Mouse (Mus musculus): ENCODE results near the gene Cdyl2.

The Cdyl2 gene

GRCm38 (mm10) chr8:116671543-116671942 is 61.2 kb downstream of the Cdyl2 start:
- peak in 1 of 2 experiments; percentile 28 for DNase-seq

- DNase-seq = no peak
Observed at GRCm38 (mm10) chr8:116670604-116671003, 62.2 kb downstream of the Cdyl2 start.

- DNase-seq = no peak
Observed at GRCm38 (mm10) chr8:116668977-116669376, 63.8 kb downstream of the Cdyl2 start.

- no peak for DNase-seq
Observed at GRCm38 (mm10) chr8:116666781-116667325, 65.9 kb downstream of the Cdyl2 start.

GRCm38 (mm10) chr8:116661521-116661920 is 71.3 kb downstream of the Cdyl2 start:
- no peak for DNase-seq

- DNase-seq = no peak
Observed at GRCm38 (mm10) chr8:116656811-116657210, 76.0 kb downstream of the Cdyl2 start.

GRCm38 (mm10) chr8:116654881-116655280 is 77.9 kb downstream of the Cdyl2 start:
- no peak for DNase-seq

GRCm38 (mm10) chr8:116652949-116653348 is 79.8 kb downstream of the Cdyl2 start:
- DNase-seq = no peak

GRCm38 (mm10) chr8:116649975-116650725 is 82.6 kb downstream of the Cdyl2 start:
- DNase-seq = no peak

GRCm38 (mm10) chr8:116645376-116645775 is 87.4 kb downstream of the Cdyl2 start:
- no peak for DNase-seq

- no peak for DNase-seq
Observed at GRCm38 (mm10) chr8:116640925-116641324, 91.9 kb downstream of the Cdyl2 start.

- peak in 1 of 2 experiments; percentile 43 for DNase-seq
Observed at GRCm38 (mm10) chr8:116637998-116638397, 94.8 kb downstream of the Cdyl2 start.

GRCm38 (mm10) chr8:116637193-116637592 is 95.6 kb downstream of the Cdyl2 start:
- DNase-seq = no peak

- DNase-seq = no peak
Observed at GRCm38 (mm10) chr8:116636396-116636795, 96.4 kb downstream of the Cdyl2 start.

GRCm38 (mm10) chr8:116635972-116636371 is 96.8 kb downstream of the Cdyl2 start:
- DNase-seq = peak; percentile 44 to 48

GRCm38 (mm10) chr8:116635261-116635660 is 97.5 kb downstream of the Cdyl2 start:
- DNase-seq = peak; percentile 71 to 85

GRCm38 (mm10) chr8:116634436-116634835 is 98.4 kb downstream of the Cdyl2 start:
- DNase-seq = peak in 1 of 2 experiments; percentile 18

GRCm38 (mm10) chr8:116633470-116634150 is 99.2 kb downstream of the Cdyl2 start:
- DNase-seq = peak in 1 of 2 experiments; percentile 32

GRCm38 (mm10) chr8:116630066-116630465 is 102.7 kb downstream of the Cdyl2 start:
- DNase-seq = no peak

GRCm38 (mm10) chr8:116628975-116629374 is 103.8 kb downstream of the Cdyl2 start:
- DNase-seq = no peak

- no peak for DNase-seq
Observed at GRCm38 (mm10) chr8:116627854-116628479, 104.8 kb downstream of the Cdyl2 start.

GRCm38 (mm10) chr8:116623591-116623990 is 109.2 kb downstream of the Cdyl2 start:
- DNase-seq = no peak

GRCm38 (mm10) chr8:116622326-116622725 is 110.5 kb downstream of the Cdyl2 start:
- DNase-seq = no peak

Data from thymus, postnatal 36 days (tissue).